Mouse (Mus musculus) ES-E14 (cell line): ENCODE results near the gene Rhoj. TPM values are rescaled to one million over a fixed set of nuclear protein-coding genes. Genes with fewer than 3 reads are reported as not detected.

Experiments
- DNase-seq: peaks from one replicate; pipeline ENCODE4 v3.0.0-alpha.2; 2013; ENCODE audit warnings: low read depth, low spot score
- H3K27ac ChIP-seq: 2 replicates; pipeline ENCODE4 v1.5.1; 2012; ENCODE audit warnings: low read depth, mild to moderate bottlenecking, low read length, moderate library complexity, mixed read lengths; ENCODE audit not compliant: poor library complexity, insufficient read depth, severe bottlenecking
- H3K36me3 ChIP-seq: 2 replicates; pipeline ENCODE4 v1.6.1; 2012; ENCODE audit warnings: mild to moderate bottlenecking, low read length, moderate library complexity, mixed read lengths; ENCODE audit not compliant: control insufficient read depth, poor library complexity, insufficient read depth, severe bottlenecking
- H3K4me1 ChIP-seq, 2 experiments: fragments of 150-350 bp in 1 of 2; sonication (generic) in 1 of 2; 2 replicates each; pipeline ENCODE4 v1.6.1; 2012; ENCODE audit warnings: low read length in 2 of 2, mild to moderate bottlenecking in 1 of 2, mixed read lengths in 1 of 2; ENCODE audit not compliant: control insufficient read depth in 2 of 2, insufficient read depth in 2 of 2, poor library complexity in 1 of 2
- H3K4me3 ChIP-seq, 2 experiments: fragments of 150-350 bp in 1 of 2; sonication (generic) in 1 of 2; 2 replicates each; pipeline ENCODE4 v1.5.1; 2012; ENCODE audit warnings: low read length in 2 of 2, low read depth in 1 of 2, mild to moderate bottlenecking in 1 of 2, mixed read lengths in 1 of 2; ENCODE audit not compliant: insufficient read depth in 1 of 2, poor library complexity in 1 of 2, severe bottlenecking in 1 of 2
- H3K9ac ChIP-seq: 2 replicates; pipeline ENCODE4 v1.6.1; 2012; ENCODE audit warnings: low read depth, mild to moderate bottlenecking, low read length, mixed read lengths; ENCODE audit not compliant: poor library complexity, insufficient read depth, severe bottlenecking
- H3K9me3 ChIP-seq: fragments of 150-350 bp; sonication (generic); 2 replicates; pipeline ENCODE4 v1.6.1; 2012; ENCODE audit warnings: low read depth, mild to moderate bottlenecking, low read length; ENCODE audit not compliant: control insufficient read depth, insufficient read depth
- CHD2 ChIP-seq: IDR thresholded peaks from 2 replicates; pipeline ENCODE4 v1.6.1; 2014; ENCODE audit warnings: mild to moderate bottlenecking, low read depth, low read length, inconsistent platforms
- HCFC1 ChIP-seq: IDR thresholded peaks from 2 replicates; pipeline ENCODE4 v1.6.1; 2012; ENCODE audit warnings: low read length, inconsistent platforms, borderline replicate concordance; ENCODE audit not compliant: insufficient read depth
- MAFK ChIP-seq: IDR thresholded peaks from 2 replicates; pipeline ENCODE4 v1.6.1; 2014; ENCODE audit warnings: mild to moderate bottlenecking, low read depth, low read length, inconsistent platforms; ENCODE audit not compliant: insufficient read depth
- ZC3H11A ChIP-seq: IDR thresholded peaks from 2 replicates; pipeline ENCODE4 v1.6.1; 2012; ENCODE audit warnings: low read depth, mild to moderate bottlenecking, inconsistent platforms, low read length, borderline replicate concordance
- ZNF384 ChIP-seq: IDR thresholded peaks from 2 replicates; pipeline ENCODE4 v1.6.1; 2012; ENCODE audit warnings: low read depth, low read length, inconsistent platforms
- in situ Hi-C, 2 experiments: fragments of 600-800 bp; cut with MboI; formaldehyde crosslinking; loops; one replicate each; pipeline ENCODE4 v1.15.1; 2025; ENCODE audit warnings: low sequenced_read_pairs in 2 of 2, inconsistent platforms in 1 of 2; ENCODE audit not compliant: unreplicated experiment in 2 of 2
- total RNA-seq: library from RNA; depleted of rRNA; stranded (reverse); fragments of 300-350 nt; gene quantifications from 2 replicates; pipeline ENCODE4 v1.2.3, GENCODE M21; 2012

Rhoj gene
- total RNA-seq, 1 experiment, result 0.80 TPM

DNA sequence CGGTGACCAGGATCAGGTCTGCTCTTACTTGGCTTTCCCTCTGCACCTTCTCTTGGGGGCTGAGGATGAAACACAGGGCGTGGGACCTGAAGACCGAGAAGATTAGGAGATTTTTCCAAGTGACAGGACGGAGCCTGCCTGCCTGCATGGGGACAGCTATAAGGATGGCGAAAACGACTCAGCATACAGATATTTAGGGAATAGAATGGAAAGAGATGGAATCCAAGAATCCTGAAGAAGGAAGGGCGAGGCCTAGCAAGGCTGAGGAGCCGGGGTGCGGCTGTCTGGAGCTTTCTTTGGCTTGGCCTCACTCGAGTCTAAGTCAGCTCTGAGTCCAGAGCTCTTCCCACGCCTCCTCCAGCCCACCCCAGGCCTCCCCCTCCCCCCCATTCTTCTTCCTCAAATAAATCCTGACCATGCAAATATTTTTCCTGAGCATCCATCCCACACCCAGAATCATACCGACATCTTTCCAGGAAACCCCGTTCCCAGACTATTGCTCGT is 57.6 kb downstream of the Rhoj start:
- no peak for TF ChIP-seq ZNF384
- no peak for TF ChIP-seq HCFC1
- no peak for TF ChIP-seq CHD2
- TF ChIP-seq MAFK, result no peak
- no peak for TF ChIP-seq ZC3H11A
- in situ Hi-C loops, result no loop called here

DNA sequence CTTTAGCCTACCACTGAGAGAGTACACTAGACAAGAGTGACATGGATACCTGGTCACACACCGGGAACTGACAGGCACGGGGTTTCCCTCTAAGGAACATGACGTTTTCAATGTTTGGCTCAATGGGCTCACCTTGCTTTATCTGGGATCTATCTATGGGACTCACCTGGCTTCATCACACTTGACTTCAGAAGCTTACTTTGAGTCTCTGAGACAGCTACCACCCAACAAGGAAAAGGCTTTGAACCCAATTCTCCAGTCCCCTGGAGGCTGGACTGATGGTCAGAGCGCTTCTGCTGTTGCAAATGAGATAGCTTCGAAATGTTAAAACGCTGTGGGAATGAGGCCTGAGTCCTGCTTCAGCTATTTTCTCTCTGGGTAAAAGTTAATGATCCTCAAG is 59.2 kb downstream of the Rhoj start:
- Histone ChIP-seq H3K27ac (no peak overlapping the region), H3K9me3 (no peaks in the 10 kb centered on the region), H3K4me3 (no peak overlapping the region), H3K9ac (no peak overlapping the region), H3K36me3 (no peaks in the 10 kb centered on the region), H3K4me1 (no peaks in the 10 kb centered on the region)
- no peak for TF ChIP-seq ZNF384
- no peak for TF ChIP-seq ZC3H11A
- TF ChIP-seq MAFK, result no peak
- TF ChIP-seq CHD2, result no peak
- TF ChIP-seq HCFC1, result no peak
- in situ Hi-C loops, result no loop called here
- no peak for DNase-seq

More for the DNA sequence above, 57.6 kb downstream of the Rhoj start:
- no peaks in the 10 kb centered on the region for H3K9me3 ChIP-seq
- DNase-seq, result no peak
- no peak overlapping the region for H3K4me3 ChIP-seq
- no peaks in the 10 kb centered on the region for H3K4me1 ChIP-seq
- no peak overlapping the region for H3K9ac ChIP-seq
- no peaks in the 10 kb centered on the region for H3K36me3 ChIP-seq
- H3K27ac ChIP-seq, result no peak overlapping the region

DNA sequence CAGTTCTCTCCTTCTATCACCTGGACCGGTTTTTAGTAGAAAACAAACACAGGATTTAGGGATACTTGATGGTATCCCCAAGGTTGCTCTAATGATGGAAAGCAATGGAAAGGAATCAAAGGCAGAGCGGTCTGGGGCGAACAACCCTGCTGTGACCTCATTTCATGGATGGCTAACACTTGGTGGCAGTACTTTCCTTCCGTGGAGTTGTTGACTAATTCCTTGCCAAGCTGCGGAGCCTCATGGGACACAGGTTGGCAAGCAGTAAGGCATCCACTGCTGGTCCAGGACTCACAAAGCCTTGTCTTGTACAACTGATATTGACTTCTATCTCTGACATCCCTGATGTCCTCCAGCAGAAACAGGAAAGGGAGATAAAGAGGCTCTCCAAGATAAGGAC is 60.4 kb downstream of the Rhoj start:
- in situ Hi-C loops, result no loop called here

DNA sequence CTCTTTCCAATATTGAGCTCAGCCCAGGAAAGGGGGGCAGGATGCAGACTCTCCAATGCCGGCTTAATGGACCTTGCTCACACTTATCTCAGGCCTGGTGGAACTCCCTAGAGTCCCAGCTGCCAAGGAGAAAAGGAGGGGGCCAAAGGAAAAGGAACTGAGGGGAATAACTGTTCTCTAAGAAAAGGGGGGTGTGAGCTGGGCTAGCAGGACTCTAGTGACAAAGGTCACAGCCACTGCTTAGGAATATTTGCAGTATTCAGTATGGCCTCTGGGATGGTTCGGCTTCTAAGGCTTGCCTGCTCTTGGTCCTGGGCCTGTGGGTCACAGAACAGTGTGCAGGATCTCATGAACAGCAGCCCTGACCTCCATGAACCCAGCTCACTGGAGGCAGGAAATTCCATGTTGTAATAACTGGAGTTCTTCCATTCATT is 61.3 kb downstream of the Rhoj start:
- no peak overlapping the region for H3K9ac ChIP-seq
- in situ Hi-C loops, result no loop called here
- H3K27ac ChIP-seq, result no peak overlapping the region
- no peaks in the 10 kb centered on the region for H3K4me1 ChIP-seq
- no peaks in the 10 kb centered on the region for H3K9me3 ChIP-seq
- H3K4me3 ChIP-seq, result no peak overlapping the region
- no peaks in the 10 kb centered on the region for H3K36me3 ChIP-seq
- TF ChIP-seq ZC3H11A (no peak), HCFC1 (no peak), MAFK (no peak), CHD2 (no peak), ZNF384 (no peak)
- no peak for DNase-seq

More for the DNA sequence above, 60.4 kb downstream of the Rhoj start:
- TF ChIP-seq MAFK (no peak), ZC3H11A (no peak), ZNF384 (no peak), CHD2 (no peak), HCFC1 (no peak)
- no peaks in the 10 kb centered on the region for H3K36me3 ChIP-seq
- no peak overlapping the region for H3K9ac ChIP-seq
- no peak overlapping the region for H3K27ac ChIP-seq
- DNase-seq, result no peak
- H3K4me3 ChIP-seq, result no peak overlapping the region
- no peaks in the 10 kb centered on the region for H3K4me1 ChIP-seq
- H3K9me3 ChIP-seq, result no peaks in the 10 kb centered on the region

DNA sequence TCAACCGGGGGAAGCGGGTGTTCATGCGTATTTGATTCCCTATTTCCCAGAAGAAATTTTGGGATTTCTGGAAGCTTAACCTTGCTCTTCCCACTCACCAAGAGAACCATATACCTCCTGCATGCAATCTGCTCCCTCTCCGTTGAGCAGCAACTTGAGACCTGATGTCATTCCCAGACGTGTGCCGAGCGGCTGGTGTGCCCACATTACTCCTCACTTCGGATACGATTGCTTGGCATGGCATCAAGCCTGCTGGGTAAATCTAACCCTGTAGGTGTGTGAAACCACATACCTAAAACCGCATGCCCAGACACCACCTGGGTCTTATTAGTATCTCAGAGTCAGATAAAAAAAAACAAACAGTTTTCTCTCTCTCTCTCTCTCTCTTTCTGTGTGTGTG is 66.3 kb downstream of the Rhoj start:
- no peak overlapping the region for H3K27ac ChIP-seq
- TF ChIP-seq CHD2, result no peak
- H3K36me3 ChIP-seq, result no peaks in the 10 kb centered on the region
- H3K4me1 ChIP-seq, result no peaks in the 10 kb centered on the region
- no peak for DNase-seq
- in situ Hi-C loops, result no loop called here
- no peak overlapping the region for H3K9ac ChIP-seq
- H3K9me3 ChIP-seq, result no peaks in the 10 kb centered on the region
- H3K4me3 ChIP-seq, result no peak overlapping the region
